Mouse (Mus musculus) CH12.LX (cell line): ENCODE measurements at regions not wholly inside any gene's neighbourhood (a gene's known extent, or its start where the extent isn't known, plus 50 kb on each side); places are given as distances from the start of the nearest gene placed in this dataset.

Source experiments
- DNase-seq: peaks from one replicate; pipeline ENCODE4 v3.0.0-alpha.2; 2013; ENCODE audit errors: extremely low read depth
- H3K27ac ChIP-seq: 2 replicates; pipeline ENCODE4 v1.5.1; 2012; ENCODE audit warnings: low read depth, mild to moderate bottlenecking, control low read depth, moderate library complexity; ENCODE audit not compliant: insufficient read depth
- H3K27me3 ChIP-seq: replicated peaks from 2 replicates; pipeline ENCODE3; 2012; ENCODE audit warnings: inconsistent platforms
- H3K36me3 ChIP-seq, 2 experiments: replicated peaks in 1 of 2; 2 replicates each; pipeline versions ENCODE3 to v1.6.1; 2012; ENCODE audit warnings: inconsistent platforms in 1 of 2, low read length in 1 of 2, mild to moderate bottlenecking in 1 of 2, mixed read lengths in 1 of 2, moderate library complexity in 1 of 2; ENCODE audit not compliant: control insufficient read depth in 1 of 2, insufficient read depth in 1 of 2
- H3K4me1 ChIP-seq, 2 experiments: 2 replicates each; pipeline ENCODE4 v1.6.1; 2012; ENCODE audit warnings: inconsistent platforms in 1 of 2, moderate library complexity in 1 of 2; ENCODE audit not compliant: insufficient read depth in 2 of 2, control insufficient read depth in 1 of 2
- H3K4me2 ChIP-seq: 2 replicates; pipeline ENCODE4 v1.6.1; 2012; ENCODE audit warnings: low read depth, mild to moderate bottlenecking, control low read depth; ENCODE audit not compliant: poor library complexity, insufficient read depth, severe bottlenecking
- H3K4me3 ChIP-seq, 3 experiments: fragments of 150-350 bp in 1 of 3; sonication (generic) in 1 of 3; replicated peaks in 1 of 3; 2 replicates each; pipeline versions ENCODE3 to v1.5.1; 2011 to 2012; ENCODE audit warnings: low read depth in 2 of 3, low read length in 2 of 3, mild to moderate bottlenecking in 2 of 3, moderate library complexity in 2 of 3, control low read depth in 1 of 3, improper control_type of control experiment in 1 of 3, inconsistent platforms in 1 of 3, mixed read lengths in 1 of 3; ENCODE audit not compliant: poor library complexity in 1 of 3
- H3K79me2 ChIP-seq: replicated peaks from 2 replicates; pipeline ENCODE4 v1.6.1; 2012; ENCODE audit warnings: mild to moderate bottlenecking, moderate library complexity; ENCODE audit not compliant: control insufficient read depth, poor library complexity, insufficient read depth, severe bottlenecking; ENCODE audit errors: extremely low read depth
- H3K9ac ChIP-seq: 2 replicates; pipeline ENCODE4 v1.6.1; 2012; ENCODE audit warnings: low read depth, mild to moderate bottlenecking, control low read depth, moderate library complexity; ENCODE audit not compliant: insufficient read depth
- H3K9me3 ChIP-seq: replicated peaks from 2 replicates; pipeline ENCODE3; 2012; ENCODE audit warnings: low read length, inconsistent platforms, mixed read lengths
- BHLHE40 ChIP-seq: IDR thresholded peaks from 2 replicates; pipeline ENCODE4 v1.6.1; 2011; ENCODE audit warnings: mild to moderate bottlenecking, low read depth, low read length, improper control_type of control experiment
- CHD2 ChIP-seq: IDR thresholded peaks from 2 replicates; pipeline ENCODE4 v1.6.1; 2011; ENCODE audit warnings: low read length, improper control_type of control experiment
- ELF1 ChIP-seq: IDR thresholded peaks from 2 replicates; pipeline ENCODE4 v1.6.1; 2014; ENCODE audit warnings: low read depth, mild to moderate bottlenecking, inconsistent platforms, low read length, improper control_type of control experiment
- JUND ChIP-seq: conservative IDR thresholded peaks from 2 replicates; pipeline ENCODE4 v1.6.1; 2011; ENCODE audit warnings: low read depth, low read length, improper control_type of control experiment
- KAT2A ChIP-seq: IDR thresholded peaks from 2 replicates; pipeline ENCODE4 v1.6.1; 2012; ENCODE audit warnings: low read length, improper control_type of control experiment, inconsistent platforms; ENCODE audit not compliant: insufficient replicate concordance
- MAFK ChIP-seq: IDR thresholded peaks from 2 replicates; pipeline ENCODE4 v1.6.1; 2011; ENCODE audit warnings: low read length, improper control_type of control experiment; ENCODE audit not compliant: insufficient replicate concordance
- MAZ ChIP-seq: IDR thresholded peaks from 2 replicates; pipeline ENCODE4 v1.6.1; 2012; ENCODE audit warnings: low read depth, mild to moderate bottlenecking, inconsistent platforms, low read length, improper control_type of control experiment, moderate library complexity
- MYC ChIP-seq: IDR thresholded peaks from 2 replicates; pipeline ENCODE4 v1.6.1; 2011; ENCODE audit warnings: low read depth, mild to moderate bottlenecking, improper control_type of control experiment, low read length
- NELFE ChIP-seq: IDR thresholded peaks from 2 replicates; pipeline ENCODE4 v1.6.1; 2011; ENCODE audit warnings: low read depth, low read length, improper control_type of control experiment
- NRF1 ChIP-seq: IDR thresholded peaks from 2 replicates; pipeline ENCODE4 v1.6.1; 2014; ENCODE audit warnings: low read depth, mild to moderate bottlenecking, inconsistent platforms, low read length, improper control_type of control experiment, moderate library complexity
- POLR2AphosphoS2 ChIP-seq: IDR thresholded peaks from 2 replicates; pipeline ENCODE4 v1.6.1; 2011; ENCODE audit warnings: low read depth, low read length, improper control_type of control experiment
- RCOR1 ChIP-seq: conservative IDR thresholded peaks from 2 replicates; pipeline ENCODE4 v1.6.1; 2012; ENCODE audit warnings: low read depth, mild to moderate bottlenecking, inconsistent platforms, low read length, improper control_type of control experiment
- SMC3 ChIP-seq: IDR thresholded peaks from 2 replicates; pipeline ENCODE4 v1.6.1; 2011; ENCODE audit warnings: low read depth, low read length, improper control_type of control experiment
- TBP ChIP-seq: conservative IDR thresholded peaks from 2 replicates; pipeline ENCODE4 v1.6.1; 2011; ENCODE audit warnings: low read depth, low read length, improper control_type of control experiment
- ZNF384 ChIP-seq: IDR thresholded peaks from 2 replicates; pipeline ENCODE4 v1.6.1; 2012; ENCODE audit warnings: low read depth, low read length, improper control_type of control experiment, inconsistent platforms
- dilution Hi-C: fragments of 300-500 bp; cut with MboI; formaldehyde crosslinking; loops from 2 replicates; pipeline ENCODE4 v1.14.3; 2020; ENCODE audit warnings: low sequenced_read_pairs; ENCODE audit not compliant: extremely low pct_unique_long_range_greater_than_20kb, extremely low pct_ligation_motif_present
- in situ Hi-C: fragments of 300-500 bp; cut with MboI; formaldehyde crosslinking; loops from 3 replicates; pipeline ENCODE4 v1.14.3; 2019; ENCODE audit warnings: low sequenced_read_pairs, low pct_ligation_motif_present, low pct_unique_long_range_greater_than_20kb, mixed read lengths

GRCm38 (mm10) chr10:36431335-36431734 lies 75.3 kb upstream of the Hs3st5 start:
- Histone ChIP-seq H3K9me3 (no peaks in the 10 kb centered on the region), H3K4me1 (no peaks in the 10 kb centered on the region), H3K27ac (no peak overlapping the region), H3K79me2 (no peaks in the 10 kb centered on the region), H3K27me3 (no peaks in the 10 kb centered on the region), H3K4me2 (no peak overlapping the region), H3K4me3 (no peak overlapping the region), H3K36me3 (no peaks in the 10 kb centered on the region), H3K9ac (no peak overlapping the region)
- TF ChIP-seq SMC3: no peak
- TF ChIP-seq MAZ: no peak
- no peak for TF ChIP-seq NRF1
- TF ChIP-seq NELFE: no peak
- TF ChIP-seq MAFK: no peak
- no peak for TF ChIP-seq ELF1
- no peak for TF ChIP-seq TBP
- TF ChIP-seq CHD2: no peak
- TF ChIP-seq POLR2AphosphoS2: no peak
- TF ChIP-seq KAT2A: no peak
- no peak for TF ChIP-seq MYC
- TF ChIP-seq RCOR1: no peak
- no peak for TF ChIP-seq BHLHE40
- no peak for DNase-seq
- in situ Hi-C loops: no loop called here
- dilution Hi-C loops: no loop called here

- DNase-seq: no peak
- Histone ChIP-seq H3K79me2 (no peaks in the 10 kb centered on the region), H3K4me3 (no peak overlapping the region), H3K4me1 (no peaks in the 10 kb centered on the region), H3K36me3 (no peaks in the 10 kb centered on the region), H3K9me3 (no peaks in the 10 kb centered on the region), H3K9ac (no peak overlapping the region), H3K4me2 (no peak overlapping the region), H3K27me3 (no peaks in the 10 kb centered on the region), H3K27ac (no peak overlapping the region)
- in situ Hi-C loops: no loop called here
- TF ChIP-seq ZNF384 (no peak), JUND (no peak), MAFK (peak; percentile 88)
- dilution Hi-C loops: no loop called here
Measured at GRCm38 (mm10) chr10:36437420-36437819, 69.2 kb upstream of the Hs3st5 start.
